Mouse (Mus musculus) liver, embryonic 14.5 days (tissue): Measurements from ENCODE around the gene Slc6a12.

Experiments
- CTCF ChIP-seq: IDR thresholded peaks from 2 replicates; pipeline ENCODE4 v1.5.1; 2016; ENCODE audit warnings: antibody characterized with exemption, low read depth, control low read depth
- EP300 ChIP-seq: IDR thresholded peaks from 2 replicates; pipeline ENCODE4 v1.6.1; 2016; ENCODE audit warnings: antibody characterized with exemption, low read depth

- no peak for TF ChIP-seq CTCF
- no peak for TF ChIP-seq EP300
Observed at GRCm38 (mm10) chr6:121328417-121328884, 14.4 kb upstream of the Slc6a12 start.
